Mouse (Mus musculus) forebrain, embryonic 14.5 days (tissue): Measurements from ENCODE around the gene Erlec1. TPM values are rescaled to one million over a fixed set of nuclear protein-coding genes. Genes with fewer than 3 reads are reported as not detected.

Experiments
- ATAC-seq: fragments of 200-750 bp; cut with Nextera tagmentation; 2 replicates; pipeline ENCODE4 v1.8.0; 2017; ENCODE audit warnings: mild to moderate bottlenecking, moderate library complexity
- DNase-seq: peaks from one replicate; pipeline ENCODE4 v3.0.0-alpha.2; 2015; ENCODE audit warnings: low spot score
- H3K27ac ChIP-seq: fragments of 300-500 bp; sonication (generic); 2 replicates; pipeline ENCODE4 v1.5.1; 2014; ENCODE audit warnings: low read depth, mild to moderate bottlenecking, control low read depth, low read length, moderate library complexity
- H3K27me3 ChIP-seq: fragments of 300-500 bp; sonication (generic); replicated peaks from 2 replicates; pipeline ENCODE4 v1.6.1; 2014; ENCODE audit warnings: low read length, control low read depth, mixed read lengths; ENCODE audit not compliant: control insufficient read depth, insufficient read depth
- H3K36me3 ChIP-seq: fragments of 300-500 bp; sonication (generic); 2 replicates; pipeline ENCODE4 v1.6.1; 2014; ENCODE audit warnings: low read length, control low read depth; ENCODE audit not compliant: control insufficient read depth, insufficient read depth
- H3K4me1 ChIP-seq: fragments of 300-500 bp; sonication (generic); 2 replicates; pipeline ENCODE4 v1.6.1; 2014; ENCODE audit warnings: antibody characterized with exemption, low read length, control low read depth; ENCODE audit not compliant: control insufficient read depth, insufficient read depth
- H3K4me2 ChIP-seq: fragments of 300-500 bp; sonication (generic); 2 replicates; pipeline ENCODE4 v1.6.1; 2014; ENCODE audit warnings: mild to moderate bottlenecking, control low read depth, low read length
- H3K4me3 ChIP-seq: fragments of 300-500 bp; sonication (generic); 2 replicates; pipeline ENCODE4 v1.5.1; 2014; ENCODE audit warnings: low read depth, low read length, control low read depth
- H3K9ac ChIP-seq: fragments of 300-500 bp; sonication (generic); 2 replicates; pipeline ENCODE4 v1.6.1; 2014; ENCODE audit warnings: mild to moderate bottlenecking, low read length, control low read depth, moderate library complexity
- H3K9me3 ChIP-seq: fragments of 300-500 bp; sonication (generic); replicated peaks from 2 replicates; pipeline ENCODE4 v1.6.1; 2016; ENCODE audit warnings: low read length, control low read depth, mixed read lengths; ENCODE audit not compliant: control insufficient read depth
- WGBS: fragments of 180-500 bp; shearing (Covaris S2); extraction: QIAGEN DNeasy Blood & Tissue Kit; methylation state at CpG from one replicate; pipeline ENCODE4 v1.1.7; 2014; 5-methylcytosine and 5-hydroxymethylcytosine counted together
- polyA plus RNA-seq: library from polyadenylated mRNA; unstranded; fragments of >200 nt; fragmentation: Nextera tagmentation; extraction: Ambion mirVana; gene quantifications from 2 replicates; pipeline ENCODE4 v1.2.1, GENCODE M21; 2014

Erlec1 gene
- polyA plus RNA-seq = 7.6 and 10.7 TPM in 2 replicates

GRCm38 (mm10) chr11:30954279-30954725, at the start of gene Erlec1:
Gene Erlec1 (minus strand): TSS chr11:30954335.
- peak within 1 kb of the TSS; percentile 72 for H3K4me2 ChIP-seq
- H3K27me3 ChIP-seq = no peaks in the 10 kb centered on the region
- H3K36me3 ChIP-seq = peaks cover 18% of the 10 kb centered on the region
- peak within 1 kb of the TSS; percentile 68 for H3K4me3 ChIP-seq
- H3K9ac ChIP-seq = peak within 1 kb of the TSS; percentile 85
- peaks cover 6% of the 10 kb centered on the region for H3K4me1 ChIP-seq
- H3K27ac ChIP-seq = peak within 1 kb of the TSS; percentile 78
- under 1% methylated on average over 40 of the region's 40 CpGs for WGBS
- H3K9me3 ChIP-seq = peaks cover 3% of the 10 kb centered on the region; the same call in 1 of the 2 replicates
- peak; percentile 99 for ATAC-seq
- DNase-seq = peak; percentile 96

- H3K4me3 ChIP-seq = no peak overlapping the region
- H3K36me3 ChIP-seq = no peaks in the 10 kb centered on the region
- H3K27ac ChIP-seq = no peak overlapping the region
- no peak for DNase-seq
- no peak overlapping the region for H3K9ac ChIP-seq
- no peaks in the 10 kb centered on the region for H3K9me3 ChIP-seq
- H3K27me3 ChIP-seq = no peaks in the 10 kb centered on the region
- WGBS = 95% methylated on average over 4 of the region's 4 CpGs
- H3K4me2 ChIP-seq = no peak overlapping the region
- ATAC-seq = no peak
- H3K4me1 ChIP-seq = no peaks in the 10 kb centered on the region
These were observed 47.2 kb upstream of the Erlec1 start for GRCm38 (mm10) chr11:31001169-31001908.

GRCm38 (mm10) chr11:31000028-31000427, 45.9 kb upstream of the Erlec1 start:
- no peak for ATAC-seq

GRCm38 (mm10) chr11:30998704-30999103, 44.6 kb upstream of the Erlec1 start:
- H3K27me3 ChIP-seq = no peaks in the 10 kb centered on the region
- no peak overlapping the region for H3K9ac ChIP-seq
- 87% methylated on average over 2 of the region's 2 CpGs for WGBS
- H3K4me2 ChIP-seq = no peak overlapping the region
- H3K4me1 ChIP-seq = no peaks in the 10 kb centered on the region
- DNase-seq = no peak
- H3K27ac ChIP-seq = no peak overlapping the region
- ATAC-seq = no peak
- no peaks in the 10 kb centered on the region for H3K36me3 ChIP-seq
- no peak overlapping the region for H3K4me3 ChIP-seq
- no peaks in the 10 kb centered on the region for H3K9me3 ChIP-seq

More at GRCm38 (mm10) chr11:31000028-31000427, 45.9 kb upstream of the Erlec1 start:
- Histone ChIP-seq H3K27ac (no peak overlapping the region), H3K4me3 (no peak overlapping the region), H3K36me3 (no peaks in the 10 kb centered on the region), H3K4me1 (no peaks in the 10 kb centered on the region), H3K9me3 (no peaks in the 10 kb centered on the region), H3K4me2 (no peak overlapping the region), H3K27me3 (no peaks in the 10 kb centered on the region), H3K9ac (no peak overlapping the region)
- 90% methylated on average over 2 of the region's 2 CpGs for WGBS
- no peak for DNase-seq

GRCm38 (mm10) chr11:30998199-30998598, 44.1 kb upstream of the Erlec1 start:
- H3K36me3 ChIP-seq = no peaks in the 10 kb centered on the region
- no peak for DNase-seq
- whole genome bisulfite sequencing = 95% methylated on average over 5 of the region's 5 CpGs
- H3K4me2 ChIP-seq = no peak overlapping the region
- H3K4me3 ChIP-seq = no peak overlapping the region
- no peak overlapping the region for H3K27ac ChIP-seq
- no peaks in the 10 kb centered on the region for H3K27me3 ChIP-seq
- H3K9me3 ChIP-seq = no peaks in the 10 kb centered on the region
- H3K9ac ChIP-seq = no peak overlapping the region
- H3K4me1 ChIP-seq = no peaks in the 10 kb centered on the region
- no peak for ATAC-seq

- DNase-seq (no peak), ATAC-seq (no peak)
- Histone ChIP-seq H3K4me2 (no peak overlapping the region), H3K4me3 (no peak overlapping the region), H3K27ac (no peak overlapping the region), H3K36me3 (no peaks in the 10 kb centered on the region), H3K9ac (no peak overlapping the region), H3K4me1 (no peaks in the 10 kb centered on the region), H3K9me3 (no peaks in the 10 kb centered on the region), H3K27me3 (no peaks in the 10 kb centered on the region)
- WGBS = 87% methylated on average over 3 of the region's 3 CpGs
These were observed 42.5 kb upstream of the Erlec1 start for GRCm38 (mm10) chr11:30996670-30997069.

- Histone ChIP-seq H3K27me3 (no peaks in the 10 kb centered on the region), H3K9ac (peak overlapping the region; percentile 70), H3K27ac (peak overlapping the region; percentile 55), H3K4me1 (peaks cover 4% of the 10 kb centered on the region; the same call in 1 of the 2 replicates), H3K4me2 (peak overlapping the region; percentile 67), H3K4me3 (peak overlapping the region; percentile 57), H3K9me3 (no peaks in the 10 kb centered on the region), H3K36me3 (no peaks in the 10 kb centered on the region)
- peak; percentile 75 for ATAC-seq
- no peak for DNase-seq
- 2% methylated on average over 2 of the region's 2 CpGs for WGBS
These were observed 32.5 kb upstream of the Erlec1 start for GRCm38 (mm10) chr11:30986625-30987017.

GRCm38 (mm10) chr11:30985877-30986624, 31.9 kb upstream of the Erlec1 start, which contains the start of gene Chac2:
Gene Chac2 (minus strand): TSS chr11:30986350.
- no peaks in the 10 kb centered on the region for H3K36me3 ChIP-seq
- WGBS = 1% methylated on average over 22 of the region's 22 CpGs
- H3K9ac ChIP-seq = peak within 1 kb of the TSS; percentile 70
- peak within 1 kb of the TSS; percentile 55 for H3K27ac ChIP-seq
- DNase-seq (peak; percentile 97), ATAC-seq (peak; percentile 99)
- H3K4me1 ChIP-seq = peaks cover 4% of the 10 kb centered on the region; the same call in 1 of the 2 replicates
- no peaks in the 10 kb centered on the region for H3K9me3 ChIP-seq
- peak within 1 kb of the TSS; percentile 57 for H3K4me3 ChIP-seq
- no peaks in the 10 kb centered on the region for H3K27me3 ChIP-seq
- H3K4me2 ChIP-seq = peak within 1 kb of the TSS; percentile 67
